Mouse (Mus musculus): ENCODE results near the gene Slc13a5.

The Slc13a5 gene

DNA sequence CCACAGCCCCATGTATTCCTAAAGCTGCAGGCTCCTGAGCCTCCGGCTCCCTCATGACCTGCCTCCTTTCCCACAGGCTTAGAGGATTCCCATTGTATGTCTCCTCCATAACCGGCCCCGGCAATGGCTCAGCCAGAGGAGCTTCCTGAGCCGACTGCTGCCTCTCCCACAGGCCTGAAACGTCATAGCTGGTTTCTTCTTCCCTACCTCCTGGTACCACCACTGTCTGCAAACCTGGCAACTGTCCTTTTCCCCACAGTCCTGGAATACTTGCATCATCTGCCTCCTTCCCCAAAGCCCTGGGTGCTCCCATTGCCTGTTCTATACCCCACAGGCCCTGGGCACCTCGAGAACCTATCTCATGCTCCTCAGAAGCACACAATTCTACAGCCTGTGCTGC, 61.8 kb downstream of the Slc13a5 start:
- CTCF ChIA-PET, result no interaction called here

DNA sequence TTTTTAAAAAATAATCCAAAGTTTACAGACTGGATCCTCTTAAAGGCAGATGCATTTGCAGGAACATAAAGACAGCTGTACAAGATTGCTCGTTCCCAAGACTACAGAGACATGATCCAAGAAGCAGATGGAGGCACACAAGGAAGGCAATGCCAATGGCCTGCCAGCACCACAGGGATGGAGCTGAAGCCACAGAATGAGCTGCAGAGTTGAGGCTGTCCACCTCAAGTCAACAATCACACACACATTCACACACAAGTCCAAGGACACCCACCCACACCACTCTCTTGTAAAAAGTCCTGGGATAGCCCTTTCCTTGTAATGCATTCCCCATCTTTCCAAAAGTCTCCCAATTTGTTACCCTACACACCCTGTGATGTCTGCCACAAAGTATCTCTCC, 63.6 kb downstream of the Slc13a5 start:
- CTCF ChIA-PET, result interaction anchor here (1.0 kb wide), 1 partner anchor 8 kb away, joined by 3 read pairs; no protein-coding TSS in a partner anchor

DNA sequence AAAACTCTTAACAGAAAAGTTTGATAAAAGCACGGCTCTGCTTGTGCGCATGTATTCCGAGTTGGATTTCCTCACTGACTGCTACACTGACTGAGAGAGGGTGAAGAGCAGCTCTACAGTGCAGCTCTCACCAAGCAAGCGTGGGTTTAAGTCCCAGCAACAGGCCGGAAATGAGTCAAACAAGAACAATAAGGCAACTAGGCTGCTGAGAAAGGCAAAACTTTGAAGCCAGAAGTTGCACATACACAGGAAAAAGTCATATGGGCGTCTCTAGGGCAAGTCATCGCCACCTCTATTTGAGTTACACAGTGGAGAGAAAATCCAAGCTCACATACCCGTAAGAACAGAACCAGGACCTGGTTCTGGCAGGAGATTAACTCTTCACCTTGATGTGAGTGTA, 70.5 kb downstream of the Slc13a5 start:
- CTCF ChIA-PET, result no interaction called here

DNA sequence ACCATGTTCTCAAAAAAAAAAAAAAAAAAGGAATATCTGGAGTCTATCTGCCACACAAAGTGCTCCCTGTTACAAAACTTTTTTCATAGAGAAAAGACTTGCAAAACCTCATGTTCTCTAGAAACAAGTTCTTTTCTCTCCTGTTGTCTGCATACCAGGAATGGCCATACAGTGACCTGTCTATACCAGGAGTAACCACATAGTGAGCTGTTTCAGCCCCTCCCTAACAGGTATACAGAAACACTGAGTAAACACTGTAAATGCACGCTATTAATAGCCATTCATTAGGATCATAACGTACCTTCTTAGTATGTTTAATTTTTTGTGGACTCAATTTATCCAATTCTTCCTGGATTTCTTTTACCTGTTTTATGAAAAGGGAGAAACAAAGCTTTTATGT, 72.8 kb downstream of the Slc13a5 start:
- CTCF ChIA-PET, result interaction anchor here (0.7 kb wide), 1 partner anchor 194 kb away, joined by 7 read pairs; no protein-coding TSS in a partner anchor
